Mouse (Mus musculus) lung, postnatal 4 days (tissue): ENCODE results near the gene Pira2.
"Not testable (repeated sequence)": the region's sequence is repeated elsewhere in the genome, so short reads cannot be mapped to it uniquely, and the experiment has no call there.

Experiments
- DNase-seq, 2 experiments: peaks; one replicate each; pipeline ENCODE4 v3.0.0; 2021

The Pira2 gene

GRCm38 (mm10) chr7:3844951-3845350, at the start of gene Pira2:
Pira2 (minus strand) TSS chr7:3845051.
- DNase-seq: not testable (repeated sequence)

- not testable (repeated sequence) for DNase-seq
Observed at GRCm38 (mm10) chr7:3875032-3875431, 30.2 kb upstream of the Pira2 start.

- DNase-seq: not testable (repeated sequence)
Observed at GRCm38 (mm10) chr7:3837854-3838253, 7.0 kb downstream of the Pira2 start.

GRCm38 (mm10) chr7:3830633-3831032, 14.2 kb downstream of the Pira2 start:
- DNase-seq: not testable (repeated sequence)

DNA sequence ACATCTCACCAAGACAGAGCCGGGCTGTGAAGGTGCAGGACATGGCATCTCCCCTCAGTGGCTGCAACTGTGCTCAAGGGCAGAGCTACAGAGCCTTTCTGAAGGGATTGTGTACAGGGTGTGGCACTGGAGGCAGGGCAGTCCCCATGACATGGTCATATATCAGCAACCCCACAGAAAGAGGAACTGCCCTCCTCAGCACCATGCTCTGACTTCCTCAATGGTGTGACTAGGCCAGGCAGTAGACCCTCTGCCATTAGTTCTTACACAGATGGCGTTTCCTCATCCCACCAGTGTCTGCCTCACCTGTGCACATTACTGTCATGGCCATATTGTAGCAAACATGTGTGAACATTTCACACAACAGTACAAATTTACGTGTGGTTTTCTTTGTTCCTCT, 19.3 kb downstream of the Pira2 start, which contains the start of gene Gm15448:
Gene Gm15448, minus strand, starts transcription at position 89 of the 400 bp plus-strand sequence.
- not testable (repeated sequence) for DNase-seq

DNA sequence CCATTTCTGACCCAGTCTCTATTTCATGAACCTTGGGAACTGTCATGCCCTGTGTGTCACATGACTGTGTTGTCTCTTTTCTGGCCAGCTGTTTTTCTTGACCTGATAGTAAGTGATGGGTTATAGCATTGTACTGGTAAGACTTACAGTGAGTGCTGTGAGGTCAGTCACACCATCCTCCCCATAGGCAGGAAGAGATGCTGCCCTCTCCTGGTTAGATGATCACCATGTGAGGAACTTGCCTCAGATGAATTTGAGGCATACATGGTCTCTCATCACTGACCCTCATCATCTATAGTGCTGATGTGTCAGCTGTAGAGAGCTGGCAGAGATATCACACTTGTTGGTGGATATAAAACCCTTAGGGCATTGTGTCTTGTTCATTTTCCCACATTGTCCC, 32.9 kb downstream of the Pira2 start:
- peak in 1 of 2 experiments; percentile 10 for DNase-seq

- DNase-seq: not testable (repeated sequence)
Observed at GRCm38 (mm10) chr7:3802935-3803334, 41.9 kb downstream of the Pira2 start.

- DNase-seq: not testable (repeated sequence)
Observed at GRCm38 (mm10) chr7:3799940-3800339, 44.9 kb downstream of the Pira2 start.

DNA sequence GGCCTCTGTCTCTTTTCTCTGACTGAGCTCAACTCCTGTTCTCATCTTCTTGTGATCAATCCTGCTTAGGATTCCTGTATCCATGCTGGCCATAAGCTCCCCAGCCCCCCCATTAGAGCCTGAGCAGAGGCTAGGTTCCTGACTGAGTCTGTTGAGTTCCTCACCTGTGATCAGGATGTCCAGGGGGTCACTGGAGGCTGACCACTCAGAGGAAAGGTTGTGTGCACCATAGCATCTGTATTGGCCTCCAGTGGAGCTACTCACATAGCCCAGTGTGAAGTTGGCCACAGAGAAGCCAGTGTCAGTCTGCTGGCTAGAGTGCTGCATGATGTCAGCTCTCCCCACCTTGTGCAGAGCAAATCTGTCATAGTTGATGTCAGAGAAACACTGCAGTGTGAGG, 48.6 kb downstream of the Pira2 start:
- not testable (repeated sequence) for DNase-seq
